Mouse (Mus musculus): ENCODE data around the gene Dennd1a. TPM values are rescaled to one million over a fixed set of nuclear protein-coding genes. Genes with fewer than 3 reads are reported as not detected.

The Dennd1a gene
- polyA plus RNA-seq, 1 experiment from 2014 or later = 12.2 TPM

GRCm38 (mm10) chr2:38133036-38133825 lies 154.0 kb downstream of the Dennd1a start:
- Histone ChIP-seq H3K4me3 (ENCODE audit: low read depth, low read length) (no peak overlapping the region), H3K36me3 (ENCODE audit: control insufficient read depth, insufficient read depth, low read length) (no peaks in the 10 kb centered on the region), H3K9ac (replicated peaks; ENCODE audit: low read depth, low read length) (no peak overlapping the region), H3K9me3 (ENCODE audit: control insufficient read depth, low read depth, low read length) (no peaks in the 10 kb centered on the region), H3K27me3 (ENCODE audit: control insufficient read depth, insufficient read depth, low read length) (no peaks in the 10 kb centered on the region), H3K4me1 (ENCODE audit: control insufficient read depth, insufficient read depth, low read length) (no peaks in the 10 kb centered on the region), H3K4me2 (replicated peaks; ENCODE audit: low read depth, low read length) (no peak overlapping the region), H3K27ac (ENCODE audit: low read length) (no peak overlapping the region)
- 84% methylated on average over 5 of the region's 5 CpGs for WGBS
- ATAC-seq (ENCODE audit: insufficient number of reproducible peaks, insufficient read depth, low FRiP score, low read depth) = no peak

GRCm38 (mm10) chr2:38132233-38132822 lies 154.9 kb downstream of the Dennd1a start:
- Histone ChIP-seq H3K4me3 (ENCODE audit: low read depth, low read length) (no peak overlapping the region), H3K27ac (ENCODE audit: low read length) (no peak overlapping the region), H3K4me2 (replicated peaks; ENCODE audit: low read depth, low read length) (no peak overlapping the region), H3K36me3 (ENCODE audit: control insufficient read depth, insufficient read depth, low read length) (no peaks in the 10 kb centered on the region), H3K9ac (replicated peaks; ENCODE audit: low read depth, low read length) (no peak overlapping the region), H3K4me1 (ENCODE audit: control insufficient read depth, insufficient read depth, low read length) (no peaks in the 10 kb centered on the region), H3K27me3 (ENCODE audit: control insufficient read depth, insufficient read depth, low read length) (no peaks in the 10 kb centered on the region), H3K9me3 (ENCODE audit: control insufficient read depth, low read depth, low read length) (no peaks in the 10 kb centered on the region)
- 71% methylated on average over 1 of the region's 1 CpGs for WGBS
- ATAC-seq (ENCODE audit: insufficient number of reproducible peaks, insufficient read depth, low FRiP score, low read depth) = no peak

GRCm38 (mm10) chr2:38131538-38131937 lies 155.7 kb downstream of the Dennd1a start:
- Histone ChIP-seq H3K4me2 (replicated peaks; ENCODE audit: low read depth, low read length) (no peak overlapping the region), H3K9ac (replicated peaks; ENCODE audit: low read depth, low read length) (no peak overlapping the region), H3K4me3 (ENCODE audit: low read depth, low read length) (no peak overlapping the region), H3K36me3 (ENCODE audit: control insufficient read depth, insufficient read depth, low read length) (no peaks in the 10 kb centered on the region), H3K4me1 (ENCODE audit: control insufficient read depth, insufficient read depth, low read length) (no peaks in the 10 kb centered on the region), H3K27me3 (ENCODE audit: control insufficient read depth, insufficient read depth, low read length) (no peaks in the 10 kb centered on the region), H3K27ac (ENCODE audit: low read length) (no peak overlapping the region), H3K9me3 (ENCODE audit: control insufficient read depth, low read depth, low read length) (no peaks in the 10 kb centered on the region)
- 70% methylated on average over 1 of the region's 1 CpGs for WGBS
- no peak for ATAC-seq (ENCODE audit: insufficient number of reproducible peaks, insufficient read depth, low FRiP score, low read depth)

- Histone ChIP-seq H3K4me2 (replicated peaks; ENCODE audit: low read depth, low read length) (no peak overlapping the region), H3K9ac (replicated peaks; ENCODE audit: low read depth, low read length) (no peak overlapping the region), H3K27me3 (ENCODE audit: control insufficient read depth, insufficient read depth, low read length) (no peaks in the 10 kb centered on the region), H3K9me3 (ENCODE audit: control insufficient read depth, low read depth, low read length) (no peaks in the 10 kb centered on the region), H3K4me3 (ENCODE audit: low read depth, low read length) (no peak overlapping the region), H3K4me1 (ENCODE audit: control insufficient read depth, insufficient read depth, low read length) (0 out of 2 replicates have a peak, but pooled peaks cover 4% of the 10 kb centered on the region), H3K27ac (ENCODE audit: low read length) (no peak overlapping the region), H3K36me3 (ENCODE audit: control insufficient read depth, insufficient read depth, low read length) (no peaks in the 10 kb centered on the region)
- 59% methylated on average over 6 of the region's 6 CpGs for WGBS
- no peak for ATAC-seq (ENCODE audit: insufficient number of reproducible peaks, insufficient read depth, low FRiP score, low read depth)
These were observed 157.0 kb downstream of the Dennd1a start for GRCm38 (mm10) chr2:38129961-38130802.

- WGBS = 23% methylated on average over 3 of the region's 3 CpGs
- no peak overlapping the region for H3K27ac ChIP-seq (ENCODE audit: low read length)
- no peaks in the 10 kb centered on the region for H3K9me3 ChIP-seq (ENCODE audit: control insufficient read depth, low read depth, low read length)
- H3K4me1 ChIP-seq (ENCODE audit: control insufficient read depth, insufficient read depth, low read length) = 0 out of 2 replicates have a peak, but pooled peaks cover 4% of the 10 kb centered on the region
- H3K27me3 ChIP-seq (ENCODE audit: control insufficient read depth, insufficient read depth, low read length) = no peaks in the 10 kb centered on the region
- no peak overlapping the region for H3K4me2 ChIP-seq (replicated peaks; ENCODE audit: low read depth, low read length)
- peak; percentile 46; the same call in 1 of the 2 replicates for ATAC-seq (ENCODE audit: insufficient number of reproducible peaks, insufficient read depth, low FRiP score, low read depth)
- H3K36me3 ChIP-seq (ENCODE audit: control insufficient read depth, insufficient read depth, low read length) = no peaks in the 10 kb centered on the region
- H3K4me3 ChIP-seq (ENCODE audit: low read depth, low read length) = no peak overlapping the region
- H3K9ac ChIP-seq (replicated peaks; ENCODE audit: low read depth, low read length) = no peak overlapping the region
These were observed 160.8 kb downstream of the Dennd1a start for GRCm38 (mm10) chr2:38126383-38126732.

GRCm38 (mm10) chr2:38125671-38126382 lies 161.4 kb downstream of the Dennd1a start:
- 50% methylated on average over 5 of the region's 5 CpGs for WGBS
- no peak overlapping the region for H3K4me3 ChIP-seq (ENCODE audit: low read depth, low read length)
- no peak overlapping the region for H3K9ac ChIP-seq (replicated peaks; ENCODE audit: low read depth, low read length)
- no peak overlapping the region for H3K4me2 ChIP-seq (replicated peaks; ENCODE audit: low read depth, low read length)
- H3K9me3 ChIP-seq (ENCODE audit: control insufficient read depth, low read depth, low read length) = no peaks in the 10 kb centered on the region
- H3K36me3 ChIP-seq (ENCODE audit: control insufficient read depth, insufficient read depth, low read length) = no peaks in the 10 kb centered on the region
- ATAC-seq (ENCODE audit: insufficient number of reproducible peaks, insufficient read depth, low FRiP score, low read depth) = peak; percentile 49; the same call in 1 of the 2 replicates
- H3K27ac ChIP-seq (ENCODE audit: low read length) = no peak overlapping the region
- H3K4me1 ChIP-seq (ENCODE audit: control insufficient read depth, insufficient read depth, low read length) = 0 out of 2 replicates have a peak, but pooled peaks cover 4% of the 10 kb centered on the region
- no peaks in the 10 kb centered on the region for H3K27me3 ChIP-seq (ENCODE audit: control insufficient read depth, insufficient read depth, low read length)

- H3K36me3 ChIP-seq (ENCODE audit: control insufficient read depth, insufficient read depth, low read length) = no peaks in the 10 kb centered on the region
- ATAC-seq (ENCODE audit: insufficient number of reproducible peaks, insufficient read depth, low FRiP score, low read depth) = no peak
- no peaks in the 10 kb centered on the region for H3K27me3 ChIP-seq (ENCODE audit: control insufficient read depth, insufficient read depth, low read length)
- H3K4me3 ChIP-seq (ENCODE audit: low read depth, low read length) = no peak overlapping the region
- WGBS = 95% methylated on average over 1 of the region's 1 CpGs
- H3K27ac ChIP-seq (ENCODE audit: low read length) = no peak overlapping the region
- no peak overlapping the region for H3K9ac ChIP-seq (replicated peaks; ENCODE audit: low read depth, low read length)
- H3K4me2 ChIP-seq (replicated peaks; ENCODE audit: low read depth, low read length) = no peak overlapping the region
- H3K9me3 ChIP-seq (ENCODE audit: control insufficient read depth, low read depth, low read length) = no peaks in the 10 kb centered on the region
- 0 out of 2 replicates have a peak, but pooled peaks cover 4% of the 10 kb centered on the region for H3K4me1 ChIP-seq (ENCODE audit: control insufficient read depth, insufficient read depth, low read length)
These were observed 162.5 kb downstream of the Dennd1a start for GRCm38 (mm10) chr2:38124727-38125126.

- no peak for ATAC-seq (ENCODE audit: insufficient number of reproducible peaks, insufficient read depth, low FRiP score, low read depth)
- no peak overlapping the region for H3K9ac ChIP-seq (replicated peaks; ENCODE audit: low read depth, low read length)
- H3K27me3 ChIP-seq (ENCODE audit: control insufficient read depth, insufficient read depth, low read length) = no peaks in the 10 kb centered on the region
- H3K27ac ChIP-seq (ENCODE audit: low read length) = no peak overlapping the region
- H3K4me1 ChIP-seq (ENCODE audit: control insufficient read depth, insufficient read depth, low read length) = peaks cover 5% of the 10 kb centered on the region; the same call in 1 of the 2 replicates
- 75% methylated on average over 2 of the region's 2 CpGs for WGBS
- H3K4me3 ChIP-seq (ENCODE audit: low read depth, low read length) = no peak overlapping the region
- no peaks in the 10 kb centered on the region for H3K9me3 ChIP-seq (ENCODE audit: control insufficient read depth, low read depth, low read length)
- H3K36me3 ChIP-seq (ENCODE audit: control insufficient read depth, insufficient read depth, low read length) = no peaks in the 10 kb centered on the region
- H3K4me2 ChIP-seq (replicated peaks; ENCODE audit: low read depth, low read length) = no peak overlapping the region
These were observed 172.2 kb downstream of the Dennd1a start for GRCm38 (mm10) chr2:38115000-38115399.

Measured in stomach, embryonic 14.5 days (tissue).